8 mouse cellular contexts compared by ENCODE assay signal in the genomic region with DNA sequence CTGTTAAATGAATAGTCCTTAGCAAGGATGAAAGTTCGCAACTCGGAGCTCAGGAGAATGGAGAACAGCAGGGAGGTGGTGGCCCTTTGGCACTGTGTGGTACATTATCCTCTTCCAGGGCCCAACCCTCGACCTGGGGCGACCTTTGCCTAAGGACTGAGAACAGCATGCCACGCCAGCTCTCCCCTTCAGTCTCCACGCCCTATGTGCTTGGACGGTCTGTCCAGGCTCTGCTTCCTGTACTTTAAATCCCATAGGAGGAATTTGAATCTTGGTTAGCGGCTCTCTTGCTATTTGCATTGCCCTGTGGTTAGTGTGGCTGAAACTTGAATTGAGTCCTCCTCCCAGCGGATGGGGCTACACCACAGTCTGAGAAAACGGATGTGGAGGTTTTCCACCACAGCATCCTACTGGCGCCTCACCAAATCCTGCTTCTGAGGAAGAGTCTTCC. TPM values are rescaled to one million over a fixed set of nuclear protein-coding genes. Genes with fewer than 3 reads are reported as not detected.
A peak's percentile ranks its signal among the peaks of the same experiment; 100 is the strongest.
DNase-seq lines count a peak whose midpoint lies in the region; ATAC-seq and TF ChIP-seq lines count a peak whose summit lies in the region.

No protein-coding gene starts in this region.

- peaks cover 13% of the 10 kb centered on the region for H3K4me1 ChIP-seq in liver, postnatal 0 days (ENCODE audit: insufficient read depth)
- H3K4me1 ChIP-seq in neural tube, embryonic 15.5 days = peaks cover 23% of the 10 kb centered on the region

- peak; percentile 21 to 24 for DNase-seq in spleen, adult 18-20 months
- DNase-seq in spleen, postnatal 14 days (ENCODE audit: low spot score in 2 of 2) = no peak
- DNase-seq in embryo, embryonic 10.5 days (ENCODE audit: low spot score) = peak; percentile 32
- peak; percentile 58 to 63 for DNase-seq in heart, adult 9 months (ENCODE audit: low spot score in 2 of 2)
- peak; percentile 64 for DNase-seq in kidney, adult 18-20 months
- peak; percentile 27 for DNase-seq in liver, postnatal 0 days
- DNase-seq in layer of hippocampus, adult 18-20 months (ENCODE audit: low spot score in 2 of 2) = no peak

- peak overlapping the region; percentile 94 for H3K4me2 ChIP-seq in liver, postnatal 0 days (ENCODE audit: low read depth, low read length)
- peak overlapping the region; percentile 99 for H3K4me2 ChIP-seq in neural tube, embryonic 15.5 days

- no peak overlapping the region for H3K9ac ChIP-seq in liver, postnatal 0 days (replicated peaks)
- no peak overlapping the region for H3K9ac ChIP-seq in neural tube, embryonic 15.5 days (replicated peaks)

- peaks cover 10% of the 10 kb centered on the region; the same call in 1 of the 2 replicates for H3K27me3 ChIP-seq in liver, postnatal 0 days (ENCODE audit: insufficient read depth, low read length)
- H3K27me3 ChIP-seq in neural tube, embryonic 15.5 days (replicated peaks) = peaks cover 31% of the 10 kb centered on the region

- H3K27ac ChIP-seq in liver, postnatal 0 days (ENCODE audit: low read depth) = no peak overlapping the region
- H3K27ac ChIP-seq in neural tube, embryonic 15.5 days (replicated peaks) = no peak overlapping the region

- TF ChIP-seq EP300 in liver, postnatal 0 days (IDR thresholded peaks at IDR 0.05; ENCODE audit: low read depth) = no peak

- no peak for TF ChIP-seq CTCF in liver, postnatal 0 days (IDR thresholded peaks at IDR 0.05; ENCODE audit: low read depth)

- peak overlapping the region; percentile 56 for H3K4me3 ChIP-seq in liver, postnatal 0 days (ENCODE audit: low read depth, low read length)
- peak overlapping the region; percentile 55 for H3K4me3 ChIP-seq in neural tube, embryonic 15.5 days (replicated peaks)

- H3K36me3 ChIP-seq in liver, postnatal 0 days (replicated peaks; ENCODE audit: insufficient read depth, low read length) = no peaks in the 10 kb centered on the region
- no peaks in the 10 kb centered on the region for H3K36me3 ChIP-seq in neural tube, embryonic 15.5 days

- no peaks in the 10 kb centered on the region for H3K9me3 ChIP-seq in liver, postnatal 0 days (ENCODE audit: low read length)
- H3K9me3 ChIP-seq in neural tube, embryonic 15.5 days (replicated peaks) = no peaks in the 10 kb centered on the region

- WGBS in liver, postnatal 0 days (ENCODE audit: insufficient replicate concordance) = 4% methylated on average over 11 of the region's 11 CpGs
- WGBS in neural tube, embryonic 15.5 days = 19% methylated on average over 11 of the region's 11 CpGs

- ATAC-seq in liver, postnatal 0 days = no peak
- ATAC-seq in neural tube, embryonic 15.5 days (ENCODE audit: low FRiP score) = no peak

RNA-seq across cellular contexts. Expression of gene Gm37240, which starts 0.9 kb away (rescaled TPM):
- 0.49 and 0.72 TPM in 2 replicates for polyA plus RNA-seq in liver, postnatal 0 days (2015; fragmentation: Nextera tagmentation; extraction: Ambion mirVana)
- 0.99 and 3.8 TPM in 2 replicates for polyA plus RNA-seq in neural tube, embryonic 15.5 days (2015; fragmentation: Nextera tagmentation; extraction: Ambion mirVana)
- 1 to 10 TPM; 1.3 to 1.9 TPM for total RNA-seq in layer of hippocampus, adult 18-20 months (2021)

RNA-seq across cellular contexts. Expression of gene Glt28d2, which starts 0.9 kb away (rescaled TPM):
- 0.48 and 0.56 TPM in 2 replicates for polyA plus RNA-seq in liver, postnatal 0 days (2015; fragmentation: Nextera tagmentation; extraction: Ambion mirVana)
- polyA plus RNA-seq in neural tube, embryonic 15.5 days (2015; fragmentation: Nextera tagmentation; extraction: Ambion mirVana) = 0.29 and 0.98 TPM in 2 replicates
- total RNA-seq in layer of hippocampus, adult 18-20 months (2021) = under 1 TPM; 0.17 to 0.23 TPM

Comparison
In these comparisons a context has a peak if more than half of its experiments do, and no peak if none do; other contexts are left out.
1. DNase-seq: peak in spleen, adult 18-20 months (2 of 2), embryo, embryonic 10.5 days (single experiment), heart, adult 9 months (2 of 2), kidney, adult 18-20 months (single experiment) and liver, postnatal 0 days (single experiment); none in spleen, postnatal 14 days (0 of 2) and layer of hippocampus, adult 18-20 months (0 of 2).